Mouse (Mus musculus): ENCODE data around the gene Foxn3.
"Not testable (repeated sequence)": the region's sequence is repeated elsewhere in the genome, so short reads cannot be mapped to it uniquely, and the experiment has no call there.

Gene Foxn3

GRCm38 (mm10) chr12:99227313-99227952 lies 335.9 kb downstream of the Foxn3 start:
- DNase-seq (ENCODE audit: extremely low read depth, low read depth), result no peak

DNA sequence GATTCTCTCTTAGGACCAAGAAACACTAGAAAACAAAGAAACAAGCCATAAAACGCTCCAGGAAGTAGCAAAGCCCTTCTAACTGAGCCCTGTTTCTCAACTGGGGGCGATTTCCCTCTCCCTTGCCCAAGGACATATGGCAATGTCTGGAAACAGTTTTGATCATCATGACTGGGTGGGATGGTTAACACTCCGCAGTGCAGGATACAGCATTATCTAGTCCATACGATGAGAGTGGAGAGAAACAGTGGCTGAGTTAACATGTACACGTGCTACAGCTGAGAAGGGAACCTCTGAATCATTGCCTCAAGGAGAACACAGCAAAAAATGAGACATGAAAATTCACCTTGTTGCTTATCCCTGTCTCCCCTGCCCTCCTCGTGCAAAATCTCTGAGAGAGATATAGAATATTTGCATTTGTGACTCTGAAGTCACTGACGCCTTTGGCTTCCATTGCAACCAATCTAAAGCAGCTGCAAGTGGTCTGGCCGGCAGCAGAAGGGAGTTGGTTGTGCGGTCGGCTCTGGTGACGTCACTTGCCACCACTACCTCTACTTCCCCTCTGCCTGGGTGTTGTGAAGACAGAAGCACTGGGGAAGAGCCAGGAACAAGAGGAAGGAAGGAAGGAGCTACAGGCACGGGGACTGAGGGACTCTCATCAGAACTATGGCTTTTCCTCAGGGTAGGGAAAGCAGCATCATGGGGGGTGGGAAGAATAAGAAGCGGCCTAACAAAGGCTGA lies 338.3 kb downstream of the Foxn3 start:
- no peak for DNase-seq (ENCODE audit: extremely low read depth, low read depth)

- DNase-seq (ENCODE audit: extremely low read depth, low read depth), result no peak
Observed at GRCm38 (mm10) chr12:99221087-99221846, 342.1 kb downstream of the Foxn3 start.

- DNase-seq (ENCODE audit: extremely low read depth, low read depth), result no peak
Observed at GRCm38 (mm10) chr12:99220333-99220732, 343.0 kb downstream of the Foxn3 start.

GRCm38 (mm10) chr12:99219812-99220211 lies 343.6 kb downstream of the Foxn3 start:
- DNase-seq (ENCODE audit: extremely low read depth, low read depth), result no peak

DNA sequence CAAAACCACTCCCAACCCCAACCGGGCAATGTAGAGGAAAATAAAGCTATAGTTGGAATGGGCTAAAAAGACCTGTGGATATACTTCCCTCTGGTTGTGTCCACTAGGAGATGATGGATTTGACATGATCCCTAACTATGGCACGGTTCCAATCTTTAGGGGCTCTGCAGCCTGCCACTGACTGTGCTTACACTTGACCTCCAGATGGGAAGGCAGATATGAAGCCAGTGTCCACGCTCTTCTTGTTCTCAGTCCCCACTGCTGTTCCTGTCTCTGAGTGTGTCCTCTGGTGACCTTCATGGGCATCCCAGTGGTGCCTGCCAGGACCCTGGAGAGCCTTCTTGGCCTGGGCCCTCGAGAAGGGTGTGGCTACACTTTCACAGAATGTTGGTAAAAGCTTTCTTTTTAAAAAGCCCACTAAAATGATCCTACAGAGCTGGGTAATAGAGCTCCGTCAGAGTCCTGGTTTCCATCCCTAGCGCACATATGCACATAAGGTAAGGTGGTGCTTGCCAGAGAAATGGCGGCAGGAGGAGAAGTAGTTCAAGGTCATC lies 346.2 kb downstream of the Foxn3 start:
- DNase-seq (ENCODE audit: extremely low read depth, low read depth), result no peak

- no peak for DNase-seq (ENCODE audit: extremely low read depth, low read depth)
Observed at GRCm38 (mm10) chr12:99216341-99216761, 347.0 kb downstream of the Foxn3 start.

DNA sequence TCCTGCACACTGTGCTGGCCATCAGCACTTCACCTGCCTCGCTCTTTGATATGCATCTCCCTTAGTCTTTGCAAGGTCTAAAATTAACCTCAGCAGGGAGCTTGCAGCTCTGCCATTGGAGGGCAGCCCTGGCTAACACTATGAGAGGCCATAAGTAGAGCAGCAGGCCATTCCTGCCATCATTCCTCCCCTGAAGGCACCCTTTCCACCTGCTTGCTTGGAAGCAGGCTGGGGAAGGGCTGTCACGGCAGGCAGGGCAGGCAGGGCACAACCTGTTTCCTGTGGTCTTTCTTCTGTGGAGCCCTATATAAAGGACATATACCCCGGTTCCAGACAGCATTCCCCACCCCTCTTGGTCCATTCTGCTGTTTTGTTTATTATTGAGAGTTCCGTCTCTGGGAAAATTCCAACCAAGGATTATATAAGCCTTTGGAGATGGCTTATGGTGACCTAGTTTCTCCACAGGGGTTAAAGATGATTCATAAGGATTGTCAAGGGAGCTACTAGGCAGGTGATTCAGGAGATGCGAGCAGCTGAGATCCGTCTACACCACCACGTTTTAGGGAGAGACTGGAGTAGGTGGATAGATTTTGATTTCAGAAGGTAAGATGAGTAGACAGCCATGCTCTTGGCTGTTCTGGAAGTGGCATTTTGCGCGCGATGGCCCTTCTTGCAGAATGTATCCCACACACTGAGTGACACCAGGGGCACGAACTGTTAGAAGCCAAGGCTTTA lies 347.7 kb downstream of the Foxn3 start:
- DNase-seq (ENCODE audit: extremely low read depth, low read depth), result no peak

DNA sequence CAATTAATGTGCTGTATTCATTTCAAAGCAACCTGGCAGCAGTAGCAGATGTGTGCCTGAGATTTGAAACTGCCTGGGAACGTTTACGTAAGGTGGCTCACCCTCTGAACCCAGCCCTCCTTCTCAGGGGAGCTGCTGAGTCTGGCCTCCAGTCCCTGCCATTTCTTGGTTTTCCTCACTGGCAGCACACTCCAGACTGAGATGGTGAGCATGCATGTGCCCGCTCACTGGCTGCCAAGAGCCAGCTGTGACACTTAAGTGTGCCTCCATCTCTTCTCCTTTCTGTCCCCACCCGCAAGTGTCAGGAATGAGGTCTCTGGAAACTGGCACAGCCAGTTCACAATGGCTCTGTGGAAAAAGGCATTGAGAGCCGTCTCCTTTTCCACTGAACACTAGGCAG lies 349.3 kb downstream of the Foxn3 start:
- no peak for DNase-seq (ENCODE audit: extremely low read depth, low read depth)

GRCm38 (mm10) chr12:99213218-99213617 lies 350.2 kb downstream of the Foxn3 start:
- DNase-seq (ENCODE audit: extremely low read depth, low read depth), result no peak

DNA sequence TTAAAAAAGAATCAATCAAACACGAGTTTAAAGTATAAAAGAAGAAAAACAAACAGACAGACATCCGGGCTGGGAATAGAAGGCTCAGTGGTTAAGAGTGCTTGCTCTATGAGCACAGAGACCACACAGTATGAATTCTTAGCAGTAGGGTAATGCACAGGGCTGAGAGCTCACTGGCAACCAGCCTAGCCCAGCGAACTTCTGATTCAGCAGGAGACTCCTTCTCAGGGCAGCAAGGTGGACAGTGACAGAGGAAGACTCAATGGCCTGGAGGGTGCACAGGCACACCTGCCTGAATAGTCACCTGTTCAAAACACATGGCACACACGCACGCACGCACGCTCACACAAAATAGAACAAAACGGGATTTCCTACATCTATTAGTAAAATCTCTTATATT lies 353.6 kb downstream of the Foxn3 start:
- DNase-seq (ENCODE audit: extremely low read depth, low read depth), result no peak

DNA sequence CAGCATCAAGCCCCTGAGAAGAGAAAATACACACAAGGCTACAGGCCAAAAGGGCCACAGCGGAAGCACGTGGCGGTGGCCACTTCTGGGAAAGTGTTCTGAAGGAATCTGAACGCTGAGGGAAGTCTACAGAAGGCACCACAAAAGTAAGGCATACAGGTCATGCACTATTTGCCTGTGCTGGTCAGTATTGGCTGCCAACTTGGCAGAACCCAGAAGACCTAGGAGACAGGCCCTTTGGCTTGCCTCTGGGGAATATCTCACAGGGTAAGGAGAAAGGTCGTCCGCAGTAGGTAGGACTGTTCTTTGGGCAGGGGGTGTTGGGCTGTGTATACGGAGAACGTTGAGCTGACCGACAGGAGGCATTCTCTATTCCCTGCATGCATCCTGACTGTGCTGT lies 355.1 kb downstream of the Foxn3 start:
- DNase-seq (ENCODE audit: extremely low read depth, low read depth), result no peak

DNA sequence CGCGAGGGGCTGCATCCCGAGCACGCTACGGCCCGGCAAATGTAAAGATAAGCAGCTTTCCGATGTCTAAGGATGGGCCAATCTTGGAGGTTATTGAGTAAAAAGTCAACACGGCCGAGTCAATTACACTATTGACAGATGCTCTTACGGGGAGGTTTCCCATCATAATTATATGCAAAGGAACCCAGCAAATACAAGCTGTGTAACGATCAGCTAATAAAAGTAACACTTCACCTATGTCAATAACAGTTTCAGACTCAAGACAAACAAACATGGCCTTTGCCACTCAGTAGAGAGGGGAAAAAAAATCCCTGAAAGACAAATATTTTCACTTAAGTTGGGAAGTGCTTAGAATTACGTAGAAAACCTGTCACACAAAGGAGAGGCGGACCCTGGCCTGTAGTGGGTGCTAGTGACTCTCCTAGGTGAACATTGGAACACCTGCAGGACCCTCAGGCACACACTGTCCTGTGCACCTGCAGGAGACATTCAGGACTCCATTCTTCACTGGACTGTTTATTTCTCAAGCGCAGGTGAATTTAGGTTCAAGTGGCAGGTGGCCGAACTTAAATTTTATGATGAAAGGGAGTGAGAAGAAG lies 356.3 kb downstream of the Foxn3 start:
- no peak for DNase-seq (ENCODE audit: extremely low read depth, low read depth)

DNA sequence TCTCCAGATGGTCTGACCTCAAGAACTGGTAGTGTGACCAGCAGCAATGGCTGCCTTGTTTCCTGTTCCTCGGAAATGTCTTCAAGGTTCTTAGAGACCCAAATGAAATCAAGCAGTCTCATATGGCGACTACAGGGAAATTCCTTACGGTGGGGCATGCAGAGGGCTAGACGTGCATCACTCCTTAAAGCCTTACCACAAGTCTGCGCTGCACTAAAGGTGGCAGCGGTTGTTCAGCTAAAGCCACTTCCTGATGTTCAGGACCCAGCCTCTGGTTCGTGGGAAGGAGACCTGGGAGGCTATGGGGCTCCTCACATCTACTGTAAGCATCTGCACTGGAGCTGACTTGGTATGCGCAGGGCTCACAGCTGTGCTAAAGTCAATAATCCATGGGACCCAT lies 357.6 kb downstream of the Foxn3 start:
- no peak for DNase-seq (ENCODE audit: extremely low read depth, low read depth)

DNA sequence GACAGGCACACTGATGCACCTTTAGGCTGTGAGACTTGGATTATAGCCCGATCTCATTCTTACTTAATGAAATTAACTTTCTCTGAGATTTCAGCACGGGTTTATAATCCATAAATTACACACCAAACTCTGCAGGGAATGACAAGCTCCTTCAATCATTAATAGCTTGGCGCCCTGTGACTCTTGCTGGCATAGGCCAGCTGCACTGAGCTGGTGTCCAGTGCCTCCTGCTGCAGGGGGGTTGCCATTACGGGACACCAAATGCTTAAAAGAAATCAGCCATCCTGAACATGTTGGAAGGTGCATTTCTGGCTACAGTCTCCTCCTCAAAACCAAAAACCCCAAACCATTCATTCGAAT lies 364.3 kb downstream of the Foxn3 start:
- DNase-seq (ENCODE audit: extremely low read depth, low read depth), result no peak

DNA sequence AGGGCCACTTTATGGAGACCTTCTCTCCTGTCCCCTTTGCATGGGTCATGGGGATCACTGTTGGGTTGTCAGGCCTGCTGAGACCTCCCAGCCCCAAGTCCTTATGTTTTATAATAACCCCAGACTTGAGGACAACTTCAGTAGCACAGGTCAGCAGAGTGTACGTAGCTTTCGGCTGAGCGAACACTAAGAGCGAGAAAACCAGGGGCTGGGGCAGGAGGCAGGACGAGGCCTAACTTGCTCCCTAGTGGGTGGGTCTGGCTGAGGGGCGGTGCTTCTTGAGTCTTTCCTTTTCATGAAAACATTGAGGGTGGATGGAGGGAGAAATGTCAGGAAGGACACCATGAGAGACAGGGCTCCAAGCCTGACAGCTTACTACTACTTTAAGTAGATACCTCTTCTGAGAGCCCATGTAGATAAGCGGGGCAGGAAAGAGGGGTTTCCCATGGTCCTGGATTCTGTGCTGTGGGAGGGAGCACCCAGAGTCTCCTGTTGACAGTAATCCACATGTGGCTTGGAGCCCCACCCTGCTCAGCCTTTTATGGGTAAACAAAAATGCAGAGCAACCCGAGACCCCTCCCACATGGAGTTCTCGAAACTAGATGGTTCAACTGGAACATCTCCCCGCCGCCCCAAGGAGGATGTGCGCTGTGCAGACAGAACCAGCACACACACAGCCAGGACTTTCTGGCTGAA lies 364.8 kb downstream of the Foxn3 start:
- no peak for DNase-seq (ENCODE audit: extremely low read depth, low read depth)

DNA sequence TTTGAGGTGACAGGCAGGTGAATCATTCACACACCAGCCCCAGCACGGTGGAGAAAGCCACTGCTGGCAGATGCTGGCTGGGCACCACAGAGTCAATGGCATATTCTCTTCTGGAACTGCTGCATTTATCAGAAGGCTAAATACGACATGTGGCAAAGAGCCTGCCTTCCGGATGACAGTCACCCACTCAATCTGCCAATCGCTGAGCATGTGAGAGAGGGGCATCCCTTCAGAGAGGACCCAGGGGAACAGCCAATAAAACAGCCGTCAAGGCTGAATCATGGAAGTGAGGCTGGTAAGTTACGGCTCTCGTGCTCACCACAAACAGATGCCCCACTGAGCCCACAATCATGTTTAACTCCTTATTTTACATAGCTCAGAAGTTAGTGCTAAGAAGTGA lies 366.4 kb downstream of the Foxn3 start:
- DNase-seq (ENCODE audit: extremely low read depth, low read depth), result no peak

DNA sequence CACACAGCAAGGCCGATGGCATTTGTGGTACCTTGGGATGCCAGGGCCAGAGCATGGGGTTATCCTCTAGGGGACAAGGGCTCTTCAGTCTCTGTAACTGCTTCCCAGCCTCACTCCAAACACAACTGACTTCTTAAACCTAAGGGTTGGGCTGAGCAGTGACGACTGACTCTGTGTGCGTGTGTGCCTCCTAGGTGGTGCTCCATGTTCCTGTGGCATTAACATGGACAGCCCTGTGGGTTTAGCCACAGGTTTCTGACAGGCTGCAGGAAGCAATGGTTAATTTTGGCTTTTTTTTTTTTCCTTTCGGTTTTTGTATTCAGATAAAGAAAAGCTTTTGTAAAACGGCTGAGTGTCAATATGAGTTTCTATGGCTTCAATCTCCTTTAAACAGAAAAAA lies 367.7 kb downstream of the Foxn3 start:
- no peak for DNase-seq (ENCODE audit: extremely low read depth, low read depth)

DNA sequence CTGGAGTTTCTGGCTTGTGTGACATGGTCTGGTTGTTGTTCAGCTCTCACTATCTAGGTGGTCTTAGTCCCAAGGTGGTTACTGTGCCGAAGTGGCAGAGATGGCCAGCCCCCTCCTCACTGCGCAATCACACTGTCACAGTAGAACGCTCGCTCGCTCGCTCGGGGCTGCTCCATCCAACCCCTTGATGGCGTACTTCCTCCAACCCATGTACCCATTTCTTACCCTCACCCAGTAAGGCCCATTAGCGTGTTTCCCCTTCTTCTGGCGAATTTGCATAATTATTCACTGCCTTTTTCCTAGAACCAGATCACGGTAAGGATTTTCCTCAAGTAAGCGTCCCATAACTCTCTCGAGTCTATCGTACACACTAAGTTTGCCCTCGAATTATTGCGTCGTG lies 369.3 kb downstream of the Foxn3 start:
- DNase-seq (ENCODE audit: extremely low read depth, low read depth), result not testable (repeated sequence)

DNA sequence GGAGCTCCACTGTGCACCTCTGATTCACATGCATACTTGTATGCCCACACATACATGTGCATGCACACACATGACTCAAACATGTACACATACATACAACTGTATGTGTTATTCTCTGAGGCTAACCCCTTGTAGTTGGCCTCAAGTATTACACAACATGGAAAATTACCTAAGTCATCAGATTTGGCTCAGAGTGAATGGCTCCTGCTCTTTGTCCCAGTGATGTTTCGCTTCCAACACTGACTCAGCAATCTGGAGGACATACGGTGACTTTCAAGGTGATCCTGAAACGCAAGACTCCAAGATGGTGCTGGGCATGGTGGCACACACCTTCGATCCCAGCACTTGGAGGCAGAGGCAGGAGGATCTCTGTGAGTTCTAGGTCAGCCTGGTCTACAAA lies 375.7 kb downstream of the Foxn3 start:
- DNase-seq (ENCODE audit: extremely low read depth, low read depth), result no peak

GRCm38 (mm10) chr12:99186239-99186638 lies 377.1 kb downstream of the Foxn3 start:
- no peak for DNase-seq (ENCODE audit: extremely low read depth, low read depth)

Measured in MEL-GATA-1-ER (cell line).